In genomic region chr5:105404961-105405360, GRCm38 (mm10) we compare ENCODE assay signal across 10 mouse cellular contexts. TPM values are rescaled to one million over a fixed set of nuclear protein-coding genes. Genes with fewer than 3 reads are reported as not detected.
DNase-seq lines count a peak whose midpoint lies in the region; ATAC-seq lines count a peak whose summit lies in the region.
"Had no signal": no experiment of that assay in that cellular context is flagged by ENCODE, and none has a peak within 500 bp of the region (broad histone marks: within the 10 kb centered on the region; RNA-seq: fewer than 3 reads in every experiment).

No protein-coding gene starts in this region.

- intact Hi-C loops in left cerebral cortex, postnatal 36 days (cut with DNase I): loop anchor here (5.0 to 10.0 kb wide), 2 partner anchors 112 to 280 kb away; partner anchors contain the start of gene Lrrc8c

- no peaks in the 10 kb centered on the region for H3K36me3 ChIP-seq in midbrain, embryonic 14.5 days (ENCODE audit: control insufficient read depth, insufficient read depth, low read length)
- no peaks in the 10 kb centered on the region for H3K36me3 ChIP-seq in midbrain, embryonic 13.5 days
- no peaks in the 10 kb centered on the region for H3K36me3 ChIP-seq in forebrain, embryonic 14.5 days (ENCODE audit: control insufficient read depth, insufficient read depth, low read length)
- H3K36me3 ChIP-seq: neural tube, embryonic 13.5 days had no signal

- WGBS in midbrain, embryonic 14.5 days: 12% methylated on average over 8 of the region's 8 CpGs
- WGBS in midbrain, embryonic 13.5 days: 8% methylated on average over 8 of the region's 8 CpGs
- WGBS in forebrain, embryonic 14.5 days: 8% methylated on average over 8 of the region's 8 CpGs

- no peak for ATAC-seq in midbrain, embryonic 14.5 days (ENCODE audit: low FRiP score, low TSS enrichment)
- no peak for ATAC-seq in midbrain, embryonic 13.5 days
- ATAC-seq in forebrain, embryonic 14.5 days: no peak

- DNase-seq in midbrain, embryonic 14.5 days: peak; percentile 95
- peak; percentile 78 for DNase-seq in adrenal gland, postnatal 14 days
- peak; percentile 91 for DNase-seq in forebrain, embryonic 14.5 days (ENCODE audit: low spot score)
- DNase-seq in induced T-regulatory cell, adult 2 months (ENCODE audit: low read depth): peak; percentile 92
- DNase-seq in left cerebral cortex, postnatal 36 days (ENCODE audit: low spot score in 2 of 2): peak; percentile 65 to 74
- peak; percentile 54 for DNase-seq in ovary, postnatal 36 days (ENCODE audit: low spot score)
- peak; percentile 64 for DNase-seq in urinary bladder, postnatal 25 days (ENCODE audit: low spot score)

- H3K4me3 ChIP-seq in midbrain, embryonic 14.5 days (replicated peaks; ENCODE audit: low read depth, low read length): no peak overlapping the region
- H3K4me3 ChIP-seq in midbrain, embryonic 13.5 days (replicated peaks): no peak overlapping the region
- H3K4me3 ChIP-seq in forebrain, embryonic 14.5 days (ENCODE audit: low read depth, low read length): no peak overlapping the region
- H3K4me3 ChIP-seq: erythroblast, embryonic 14.5 days; neural tube, embryonic 13.5 days had no signal

- no peak overlapping the region for H3K9ac ChIP-seq in midbrain, embryonic 14.5 days (replicated peaks; ENCODE audit: low read length)
- no peak overlapping the region for H3K9ac ChIP-seq in midbrain, embryonic 13.5 days (replicated peaks)
- no peak overlapping the region for H3K9ac ChIP-seq in forebrain, embryonic 14.5 days (ENCODE audit: low read length)
- H3K9ac ChIP-seq: neural tube, embryonic 13.5 days had no signal

- H3K4me1 ChIP-seq in midbrain, embryonic 14.5 days (ENCODE audit: control insufficient read depth, insufficient read depth, low read length): peaks cover 7% of the 10 kb centered on the region; the same call in 1 of the 2 replicates
- H3K4me1 ChIP-seq in midbrain, embryonic 13.5 days (replicated peaks): peaks cover 5% of the 10 kb centered on the region
- H3K4me1 ChIP-seq in forebrain, embryonic 14.5 days (ENCODE audit: control insufficient read depth, insufficient read depth, low read length): no peaks in the 10 kb centered on the region

- H3K4me2 ChIP-seq in midbrain, embryonic 14.5 days (ENCODE audit: low read length): no peak overlapping the region
- no peak overlapping the region for H3K4me2 ChIP-seq in midbrain, embryonic 13.5 days (replicated peaks)
- no peak overlapping the region for H3K4me2 ChIP-seq in forebrain, embryonic 14.5 days (ENCODE audit: low read length)
- H3K4me2 ChIP-seq: neural tube, embryonic 13.5 days had no signal

- H3K9me3 ChIP-seq in midbrain, embryonic 14.5 days (ENCODE audit: control insufficient read depth, low read length): no peaks in the 10 kb centered on the region
- H3K9me3 ChIP-seq in midbrain, embryonic 13.5 days: no peaks in the 10 kb centered on the region
- H3K9me3 ChIP-seq in forebrain, embryonic 14.5 days (replicated peaks; ENCODE audit: control insufficient read depth, low read length): no peaks in the 10 kb centered on the region
- H3K9me3 ChIP-seq: neural tube, embryonic 13.5 days had no signal

- no peak overlapping the region for H3K27ac ChIP-seq in midbrain, embryonic 14.5 days (replicated peaks; ENCODE audit: low read depth, low read length)
- no peak overlapping the region for H3K27ac ChIP-seq in midbrain, embryonic 13.5 days
- H3K27ac ChIP-seq in forebrain, embryonic 14.5 days (ENCODE audit: low read depth, low read length): no peak overlapping the region
- H3K27ac ChIP-seq: neural tube, embryonic 13.5 days had no signal

- H3K27me3 ChIP-seq in midbrain, embryonic 14.5 days (ENCODE audit: control insufficient read depth, insufficient read depth, low read length): no peaks in the 10 kb centered on the region
- H3K27me3 ChIP-seq in midbrain, embryonic 13.5 days: 0 out of 2 replicates have a peak, but pooled peaks cover 3% of the 10 kb centered on the region
- H3K27me3 ChIP-seq in forebrain, embryonic 14.5 days (replicated peaks; ENCODE audit: control insufficient read depth, insufficient read depth, low read length): no peaks in the 10 kb centered on the region
- H3K27me3 ChIP-seq: neural tube, embryonic 13.5 days had no signal

RNA-seq across cellular contexts. Expression of gene Lrrc8b, which starts 10.6 kb away (rescaled TPM):
- polyA plus RNA-seq in midbrain, embryonic 14.5 days (2014; fragmentation: Nextera tagmentation; extraction: Ambion mirVana): 23.9 and 28.5 TPM in 2 replicates
- 11.3 and 11.4 TPM in 2 replicates for polyA plus RNA-seq in midbrain, embryonic 13.5 days (2015; fragmentation: Nextera tagmentation; extraction: Ambion mirVana)
- 86.3 and 88.5 TPM in 2 replicates for total RNA-seq in adrenal gland, postnatal 14 days (2021)
- polyA plus RNA-seq in forebrain, embryonic 14.5 days (2014; fragmentation: Nextera tagmentation; extraction: Ambion mirVana): 14.7 and 19.6 TPM in 2 replicates
- total RNA-seq in left cerebral cortex, postnatal 36 days (2021): 100 to 1,000 TPM in 1 of 2 experiments, 10 to 100 TPM in 1; 87.4 to 102 TPM
